Mouse (Mus musculus): Measurements from ENCODE around the gene Fam208b. TPM values are rescaled to one million over a fixed set of nuclear protein-coding genes. Genes with fewer than 3 reads are reported as not detected.
A peak's percentile ranks its signal among the peaks of the same experiment; 100 is the strongest.
"Not testable (repeated sequence)": the region's sequence is repeated elsewhere in the genome, so short reads cannot be mapped to it uniquely, and the experiment has no call there.

Fam208b gene
- total RNA-seq, 2 experiments from 2014 or later: 21.9 to 23.1 TPM

DNA sequence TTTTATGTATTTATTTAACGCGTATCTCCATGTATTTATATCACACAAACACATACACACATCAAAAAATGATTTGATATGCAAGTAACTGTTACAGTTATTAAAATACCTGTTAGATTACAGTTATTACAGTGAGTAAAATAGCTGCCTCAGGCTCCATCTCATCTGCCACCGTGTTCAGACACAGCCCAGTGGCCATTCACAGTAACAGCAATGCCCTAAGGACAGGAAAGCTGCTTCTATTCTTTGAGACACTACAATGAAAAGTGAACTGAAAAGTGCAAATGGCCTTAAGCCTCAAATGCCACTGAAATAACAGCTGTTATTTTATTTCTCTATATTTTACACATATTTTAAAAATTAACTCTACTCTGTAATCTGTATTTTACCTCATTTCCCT lies 20.1 kb downstream of the Fam208b start:
- no peak for DNase-seq (ENCODE audit: low spot score in 2 of 2)

DNA sequence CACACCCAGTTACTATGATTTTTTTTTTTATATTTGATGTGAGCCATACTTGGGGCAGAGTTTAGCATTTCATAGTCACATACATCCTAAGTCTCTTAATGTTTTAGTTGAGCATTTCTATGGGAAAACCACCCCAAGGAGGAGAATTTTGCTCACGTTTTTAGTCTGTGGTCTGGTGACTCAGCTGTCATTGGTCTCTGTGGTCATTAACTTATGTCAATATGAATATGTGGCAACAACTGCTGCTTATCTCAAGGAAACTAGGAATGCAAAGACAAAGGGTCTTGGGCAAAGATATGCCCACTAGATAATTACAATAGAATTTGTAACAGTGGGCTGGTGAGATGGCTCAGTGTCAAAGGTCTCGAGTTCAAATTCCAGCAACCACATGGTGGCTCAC lies 47.0 kb downstream of the Fam208b start:
- DNase-seq (ENCODE audit: low spot score in 2 of 2): no peak

DNA sequence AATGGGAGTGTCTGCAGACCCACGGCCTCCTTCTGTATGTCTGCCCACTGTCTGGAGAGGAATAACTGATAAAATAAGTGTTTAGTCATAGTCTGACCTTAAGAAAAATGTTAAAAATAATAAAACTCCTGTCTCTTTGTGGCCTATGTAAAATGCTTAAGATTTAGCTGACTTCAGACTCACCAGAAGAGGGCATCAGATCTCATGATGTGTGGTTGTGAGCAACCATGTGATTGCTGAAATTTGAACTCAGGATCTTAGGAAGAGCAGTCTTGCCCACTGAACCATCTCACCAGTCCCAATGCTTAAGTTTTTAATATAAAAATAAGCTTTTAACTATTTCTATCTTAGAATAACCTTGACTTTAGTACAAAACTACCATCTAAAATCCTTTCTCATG lies 47.8 kb downstream of the Fam208b start:
- DNase-seq (ENCODE audit: low spot score in 2 of 2): no peak

DNA sequence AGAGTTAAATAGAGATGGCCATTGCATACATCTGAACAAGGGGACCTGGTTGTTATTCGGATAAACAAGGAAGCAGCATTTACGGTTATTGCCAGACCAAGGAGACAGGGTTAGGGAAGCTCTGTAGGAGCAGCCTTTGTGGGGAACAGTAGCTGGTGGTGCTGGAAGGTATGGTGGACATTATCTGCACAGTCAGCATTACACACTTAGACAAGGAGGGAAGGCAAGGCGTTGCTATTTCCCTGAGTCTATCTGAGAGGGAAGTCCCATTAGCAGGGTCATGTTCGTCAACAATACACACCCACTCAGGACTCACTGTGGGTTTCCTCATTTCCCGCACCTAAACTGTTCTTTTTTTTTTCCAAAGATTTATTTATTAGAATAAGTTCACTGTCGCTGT lies 63.1 kb downstream of the Fam208b start:
- DNase-seq (ENCODE audit: low spot score in 2 of 2): no peak

DNA sequence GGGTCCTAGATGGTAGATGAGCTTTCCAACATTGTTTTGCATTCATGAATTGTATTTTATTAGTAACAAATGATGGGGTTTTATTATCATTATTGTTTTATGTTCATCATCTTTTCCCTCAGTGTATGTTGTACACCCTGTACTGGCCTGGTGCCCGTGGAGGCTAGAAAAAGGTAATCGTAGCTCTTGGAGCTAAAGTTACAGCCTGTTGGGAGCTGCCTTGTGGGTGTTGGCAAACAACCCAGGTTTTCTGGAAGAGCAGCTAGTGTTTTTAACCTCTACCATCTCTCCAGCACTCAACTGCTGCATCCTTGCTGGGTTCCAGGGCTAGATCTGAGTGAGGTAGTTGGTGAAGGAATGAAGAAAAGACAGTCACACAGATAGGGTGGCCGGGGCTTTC lies 63.5 kb downstream of the Fam208b start:
- DNase-seq (ENCODE audit: low spot score in 2 of 2): peak in 1 of 2 experiments; percentile 25

DNA sequence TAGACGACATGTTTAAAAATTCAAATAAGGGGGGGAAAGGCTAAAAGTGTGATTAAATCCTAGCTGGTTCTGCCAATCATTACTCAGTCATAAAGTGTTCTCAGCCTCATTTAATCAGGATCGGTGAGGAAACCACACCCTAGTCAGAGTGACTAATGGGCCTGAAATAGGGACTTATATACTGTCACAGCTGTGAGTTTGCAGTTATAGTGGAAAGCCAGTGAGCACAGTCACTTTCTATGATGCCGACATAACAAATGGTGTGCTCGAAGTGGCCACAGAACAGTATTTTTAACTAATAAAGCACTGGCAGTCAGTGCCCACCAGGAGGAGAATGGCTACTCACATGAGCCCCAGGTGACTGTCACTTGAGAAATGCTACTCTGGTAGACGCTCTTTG lies 66.0 kb downstream of the Fam208b start:
- no peak for DNase-seq (ENCODE audit: low spot score in 2 of 2)

DNA sequence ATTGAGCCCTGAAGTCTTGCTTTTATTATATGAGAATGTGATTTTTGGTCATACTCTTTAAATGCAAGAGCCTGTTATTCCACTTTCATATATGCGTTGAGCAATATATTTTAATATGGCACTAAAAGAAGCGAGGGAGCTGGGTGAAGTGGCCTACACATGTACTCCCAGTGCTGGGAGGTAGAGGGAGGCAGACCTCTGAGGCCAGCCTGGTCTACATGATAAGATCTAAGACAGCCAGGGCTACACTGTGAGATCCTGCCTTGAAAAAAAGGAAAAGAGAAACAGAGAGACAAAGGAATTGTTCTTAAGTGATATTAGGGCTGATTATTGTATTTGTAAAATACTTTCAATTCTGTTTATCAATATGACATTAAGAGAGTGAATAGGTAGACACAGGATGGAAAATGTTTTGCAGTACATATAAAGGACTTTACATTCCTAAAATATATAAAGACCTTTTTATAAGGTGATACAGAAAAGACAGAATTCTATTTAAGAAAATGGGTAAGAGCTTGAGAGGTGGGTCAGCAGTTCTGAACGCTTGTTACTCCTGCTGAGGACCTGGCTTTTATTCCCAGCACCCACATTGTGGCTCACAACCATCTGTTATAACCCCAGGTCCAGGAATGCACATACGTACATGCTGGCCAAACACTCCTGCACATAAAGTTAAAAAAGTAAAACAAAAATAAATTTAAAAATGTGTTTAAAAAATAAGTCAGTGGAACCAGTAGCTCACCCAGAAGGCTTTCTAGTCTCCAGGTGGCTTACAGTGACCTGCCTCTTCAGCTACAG lies 66.6 kb downstream of the Fam208b start:
- DNase-seq (ENCODE audit: low spot score in 2 of 2): no peak

DNA sequence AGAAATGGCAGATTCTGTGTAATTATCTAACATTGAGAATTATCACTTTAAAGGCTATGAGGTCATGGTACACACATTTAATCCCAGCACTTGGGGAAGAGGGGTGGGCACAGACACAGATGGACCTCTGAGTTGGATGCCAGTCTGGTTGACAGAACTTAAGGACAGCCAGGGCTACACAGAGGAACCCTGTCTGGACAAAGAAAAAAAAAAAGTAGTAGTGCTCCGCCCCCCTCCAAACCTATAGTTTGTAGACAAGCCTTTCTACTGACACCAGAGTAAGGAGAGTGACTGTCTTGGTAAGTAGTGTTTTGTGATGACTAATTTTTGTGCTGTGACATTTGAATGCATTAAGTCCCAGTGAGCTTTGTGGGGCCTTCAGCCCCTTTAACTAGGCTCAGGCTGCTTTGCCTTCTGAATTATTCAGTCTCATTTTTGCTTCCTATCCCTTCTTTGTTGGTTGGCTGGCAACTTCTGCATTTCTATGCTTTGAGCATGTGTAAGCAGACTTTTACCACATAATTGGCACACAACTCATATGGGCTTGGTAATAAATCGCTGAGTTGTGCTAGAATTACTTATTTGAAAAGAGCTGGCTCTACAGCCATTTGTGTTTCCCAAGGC lies 69.6 kb downstream of the Fam208b start:
- DNase-seq (ENCODE audit: low spot score in 2 of 2): no peak

DNA sequence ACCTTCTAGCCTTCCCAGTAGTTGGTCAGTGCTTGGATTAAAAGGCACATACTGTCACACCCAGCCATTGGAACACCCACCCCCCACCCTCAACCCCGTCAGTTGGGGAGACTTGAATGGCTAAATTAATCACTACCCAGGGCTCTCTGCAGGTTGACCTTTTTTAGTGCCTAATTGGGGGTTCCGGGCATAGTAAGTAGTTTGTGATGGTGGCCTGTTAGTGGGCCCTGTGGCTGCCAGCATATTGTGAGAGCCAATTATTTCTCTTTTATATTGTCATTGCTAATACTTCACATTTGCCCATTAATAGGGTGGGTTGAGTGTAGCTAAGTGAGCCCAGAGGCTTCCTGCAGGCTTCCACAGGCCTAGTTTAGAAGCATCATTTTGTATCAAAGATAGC lies 70.7 kb downstream of the Fam208b start:
- no peak for DNase-seq (ENCODE audit: low spot score in 2 of 2)

DNA sequence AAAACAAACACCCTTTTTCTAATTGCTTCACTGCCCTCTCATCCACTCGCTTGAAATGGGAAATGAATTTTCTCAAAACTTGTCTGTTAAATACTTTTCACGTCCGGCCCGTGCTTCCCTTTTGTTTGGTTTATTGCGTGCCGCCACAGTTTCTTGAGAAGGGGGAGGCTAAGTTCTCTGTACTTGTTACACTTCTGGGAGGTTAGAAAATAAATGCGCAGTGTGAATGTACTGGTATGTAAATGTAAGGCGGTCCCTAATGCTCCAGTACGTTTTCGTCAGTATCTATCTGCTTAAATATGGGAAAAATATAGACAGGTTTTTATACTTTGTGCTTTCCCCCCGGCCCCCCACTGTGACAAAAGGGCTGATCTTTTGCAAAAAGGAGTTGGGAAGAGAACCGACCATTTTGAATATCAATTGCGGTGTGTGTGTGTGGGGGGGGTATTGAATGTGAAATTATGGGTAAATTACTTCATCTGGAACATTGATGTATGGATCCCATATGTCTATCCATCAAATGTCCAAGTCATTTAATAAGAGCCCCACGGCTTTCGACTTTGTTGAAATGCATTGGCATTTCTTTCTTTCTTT lies 71.8 kb downstream of the Fam208b start:
- no peak for DNase-seq (ENCODE audit: low spot score in 2 of 2)

DNA sequence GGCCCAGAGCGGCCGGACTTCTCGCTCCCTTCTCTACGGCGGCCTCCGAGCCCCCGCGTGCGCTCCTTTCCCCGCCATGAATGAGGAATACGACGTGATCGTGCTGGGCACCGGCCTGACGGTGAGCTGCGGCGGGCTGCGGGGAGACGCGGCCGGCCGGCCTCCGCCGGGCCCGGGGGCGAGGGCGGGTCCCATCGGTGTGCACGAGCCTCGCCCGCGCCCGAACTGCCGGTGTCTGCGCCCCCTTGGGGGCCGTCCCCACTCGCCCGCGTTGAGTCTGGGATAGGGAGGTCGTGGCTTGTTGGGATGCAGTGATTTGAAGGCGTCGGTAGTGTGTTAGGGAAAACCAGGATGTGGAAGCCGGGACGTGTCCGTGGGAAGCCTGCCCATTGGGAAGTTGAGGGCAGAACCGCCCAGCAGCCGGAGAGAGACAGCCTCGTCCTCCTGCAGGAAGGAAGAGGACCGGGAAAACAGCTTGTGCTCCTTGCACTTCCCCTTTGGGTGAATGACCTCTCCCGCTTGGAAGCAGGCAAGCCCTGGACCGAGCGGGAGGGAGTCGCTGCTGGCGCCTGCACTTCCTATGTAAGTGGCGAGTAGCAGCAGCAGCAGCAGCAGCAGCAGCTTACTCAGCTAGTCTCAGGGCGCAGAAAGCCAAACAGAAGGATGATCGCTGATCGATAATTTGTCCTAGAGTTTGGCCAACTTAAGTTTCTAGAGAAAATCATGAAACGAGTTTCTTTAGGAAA lies 72.5 kb downstream of the Fam208b start:
- peak; percentile 70 to 84 for DNase-seq (ENCODE audit: low spot score in 2 of 2)

DNA sequence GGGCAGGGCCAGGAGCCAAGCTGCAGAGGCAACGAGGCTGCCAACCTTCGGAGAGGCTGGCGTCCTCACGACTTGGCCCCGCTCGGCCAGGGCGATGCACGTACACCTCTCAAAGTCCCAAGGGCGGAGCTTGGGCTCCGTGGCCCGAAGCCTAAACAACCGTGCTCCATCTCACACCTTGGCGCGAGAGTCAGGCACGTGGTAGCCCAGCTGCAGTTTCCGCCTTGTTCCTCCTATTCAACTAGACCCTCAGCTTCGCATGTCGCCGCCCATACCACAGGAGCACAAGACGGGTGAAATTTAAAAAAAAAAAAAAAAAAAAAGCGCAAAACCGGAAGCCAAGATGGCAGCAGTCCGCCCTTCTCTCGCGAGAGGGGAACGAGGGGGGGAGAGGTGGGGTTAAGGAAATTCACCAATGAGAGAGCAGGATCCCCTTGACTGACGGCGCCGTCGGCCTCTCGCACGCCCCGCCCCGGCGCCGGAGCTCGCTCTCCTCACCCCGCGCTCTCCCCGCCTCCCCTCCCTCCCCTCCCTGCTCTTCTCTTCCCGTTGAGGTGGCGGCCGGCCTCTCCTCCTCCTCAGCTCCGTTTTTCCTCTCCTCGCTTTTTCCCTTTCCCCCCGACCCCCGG lies 73.2 kb downstream of the Fam208b start, which contains the start of gene Gdi2:
TSS of gene Gdi2 (plus strand) at position 470 of the 629 bp plus-strand sequence.
- peak; percentile 92 to 95 for DNase-seq (ENCODE audit: low spot score in 2 of 2)

DNA sequence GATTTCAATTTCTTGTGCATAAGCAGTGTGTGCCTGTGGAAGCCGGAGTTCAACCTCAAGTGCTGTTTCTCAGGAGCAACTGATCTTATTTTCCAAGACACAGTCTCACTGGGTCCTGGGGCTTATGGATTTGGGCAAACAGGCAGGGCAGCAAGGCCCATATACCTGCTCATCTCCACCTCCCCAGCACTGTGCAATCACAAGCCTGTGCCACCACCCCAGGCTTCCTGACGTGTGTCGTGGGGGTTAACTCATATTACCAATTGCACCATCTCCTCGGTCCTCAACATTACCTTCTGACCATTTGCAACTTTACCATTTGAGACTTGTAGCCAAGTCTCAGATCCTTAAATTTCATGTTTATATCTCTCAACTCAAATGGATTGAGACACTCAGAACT lies 76.8 kb downstream of the Fam208b start:
- no peak for DNase-seq (ENCODE audit: low spot score in 2 of 2)

DNA sequence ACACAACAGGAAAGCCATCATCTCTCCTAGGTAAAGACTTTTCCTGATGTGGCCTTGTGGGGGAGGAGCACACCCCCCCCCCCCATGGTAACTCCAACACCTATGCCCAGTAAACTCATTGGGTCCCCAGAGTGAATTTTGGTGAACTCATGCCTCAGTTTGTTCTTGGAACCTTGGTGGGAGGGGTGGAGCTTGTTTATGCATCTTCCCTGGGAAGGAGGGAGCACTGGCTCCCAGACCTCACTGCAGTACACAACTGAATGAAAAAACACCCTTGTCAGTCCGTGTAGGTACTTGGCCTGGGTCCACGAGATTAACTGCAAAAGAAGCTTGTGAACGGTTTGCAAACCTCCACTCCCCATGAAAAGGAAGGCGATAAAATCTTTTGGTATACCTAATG lies 78.5 kb downstream of the Fam208b start:
- DNase-seq (ENCODE audit: low spot score in 2 of 2): no peak

DNA sequence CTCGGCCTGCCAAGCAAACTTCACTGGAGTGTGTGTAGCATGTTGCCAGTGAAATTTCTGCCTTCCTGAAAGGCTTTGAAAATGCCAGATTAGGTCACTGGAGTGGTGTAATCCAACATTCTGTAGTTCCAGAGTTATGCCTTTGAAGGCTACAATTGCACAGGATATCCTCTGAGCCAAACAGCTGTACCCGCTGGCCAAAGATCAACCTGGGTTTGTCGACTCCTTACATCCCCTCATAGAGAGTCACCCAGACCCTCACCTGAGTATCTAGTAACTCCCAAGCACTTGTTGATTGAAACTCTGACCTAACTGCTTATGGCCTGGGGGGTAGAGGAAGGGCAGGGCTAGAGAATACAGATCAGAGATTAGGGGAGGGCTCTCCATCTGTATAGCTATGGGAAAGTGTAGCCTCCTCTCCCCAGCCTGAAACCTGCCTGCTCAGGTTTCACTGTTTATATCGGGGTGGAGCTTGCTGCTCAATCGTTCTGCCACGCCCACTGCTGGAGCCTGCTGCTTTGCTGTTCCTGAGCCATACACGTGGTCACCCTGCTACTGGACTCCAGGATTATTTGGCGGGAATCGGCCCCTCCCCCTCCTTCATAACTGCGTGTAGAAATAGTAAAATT lies 79.1 kb downstream of the Fam208b start:
- DNase-seq (ENCODE audit: low spot score in 2 of 2): no peak

DNA sequence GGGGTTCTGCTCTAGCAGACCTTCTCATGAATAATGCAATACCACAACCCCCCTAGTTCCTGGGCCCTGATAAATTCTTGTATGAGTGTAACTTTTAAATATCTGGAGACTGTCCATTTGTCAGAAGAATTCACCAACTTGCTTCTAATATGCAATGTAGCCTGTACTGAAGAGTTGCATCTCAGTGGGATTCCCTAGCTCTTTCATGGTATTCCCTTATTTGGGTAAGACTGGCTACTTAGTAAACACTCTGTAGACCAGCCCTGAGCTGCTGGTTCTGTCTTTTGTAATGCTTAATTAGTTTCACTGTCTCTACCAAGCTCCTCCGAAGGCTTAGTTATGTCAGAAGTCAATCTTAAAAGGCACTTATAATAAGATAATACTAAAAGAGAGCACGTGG lies 79.7 kb downstream of the Fam208b start:
- DNase-seq (ENCODE audit: low spot score in 2 of 2): not testable (repeated sequence)

DNA sequence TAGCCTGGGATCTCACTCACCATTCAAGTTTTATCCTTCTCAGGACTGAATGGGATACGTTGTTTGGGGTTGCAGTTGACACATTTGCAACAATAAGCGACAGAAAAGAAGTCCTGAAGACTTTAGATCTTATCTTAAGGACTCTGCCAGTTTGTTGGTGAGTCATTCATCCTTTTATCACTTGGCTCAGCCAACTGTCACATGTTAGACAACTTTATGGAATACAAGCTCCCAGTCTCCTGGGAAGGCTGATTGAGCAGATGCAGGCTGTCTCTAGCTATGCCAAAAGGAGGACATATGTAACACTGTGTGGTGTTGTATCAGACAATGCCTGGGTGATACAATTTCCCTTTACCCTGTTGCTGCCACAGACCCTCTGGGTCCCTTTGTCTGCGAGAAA lies 80.5 kb downstream of the Fam208b start:
- no peak for DNase-seq (ENCODE audit: low spot score in 2 of 2)

DNA sequence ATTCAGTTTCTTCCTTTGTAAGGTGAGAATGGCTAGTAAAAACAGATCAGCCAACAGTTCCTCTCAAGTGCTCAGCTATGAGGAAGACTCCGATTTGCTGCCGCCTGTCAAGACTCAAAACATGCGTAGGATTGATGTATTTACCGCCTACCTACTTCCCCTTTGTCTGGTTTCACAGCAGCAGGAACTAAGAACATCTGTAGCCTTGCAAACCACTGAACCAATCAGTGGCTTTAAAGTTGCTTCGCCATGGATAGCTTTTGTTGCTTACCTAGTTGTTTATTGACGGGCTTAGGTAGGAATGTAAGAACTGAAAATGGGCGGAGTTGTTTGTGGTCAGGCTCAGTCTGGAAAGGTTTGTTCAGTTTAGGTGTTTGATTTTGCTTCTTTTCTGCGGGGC lies 84.6 kb downstream of the Fam208b start:
- DNase-seq (ENCODE audit: low spot score in 2 of 2): no peak

DNA sequence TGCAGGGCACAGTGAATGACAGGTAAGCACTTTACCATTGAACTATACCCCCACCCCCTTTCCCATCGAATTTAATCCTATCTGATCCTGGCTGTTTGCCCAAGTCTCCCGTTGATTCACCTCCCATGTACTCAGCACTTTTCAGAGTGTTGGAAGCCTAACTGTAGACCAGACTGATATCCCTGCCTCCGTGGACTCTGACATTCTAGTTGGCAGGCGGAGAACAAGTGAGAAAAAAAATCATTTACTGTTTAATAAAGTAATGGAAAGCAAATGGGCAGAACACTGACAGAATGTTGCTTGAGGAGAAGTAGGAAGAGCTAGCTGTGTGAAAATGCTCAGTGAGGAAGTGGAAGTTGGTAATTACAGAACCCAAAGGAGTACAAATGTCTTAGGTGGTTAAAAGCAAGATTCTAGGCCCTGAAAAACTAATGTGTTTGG lies 85.3 kb downstream of the Fam208b start:
- DNase-seq (ENCODE audit: low spot score in 2 of 2): no peak

DNA sequence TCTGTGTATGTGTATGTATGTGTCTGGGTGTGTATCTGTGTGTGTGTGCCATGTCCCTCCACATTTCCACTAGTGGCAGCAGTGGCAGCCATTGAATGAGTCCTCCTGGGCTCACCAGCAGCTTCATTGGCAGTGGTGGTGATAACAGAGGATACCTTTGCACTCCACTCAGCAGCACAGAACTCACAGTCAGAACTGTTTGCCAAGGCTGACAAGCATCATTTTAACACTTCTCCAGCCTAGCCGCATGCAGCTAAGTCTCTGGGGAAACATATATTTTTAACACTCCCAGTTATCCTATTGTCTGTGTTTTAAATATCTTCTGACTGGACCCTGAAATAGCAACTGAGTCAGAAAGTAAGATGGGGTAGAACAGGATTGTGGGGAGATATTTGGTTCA lies 87.0 kb downstream of the Fam208b start:
- DNase-seq (ENCODE audit: low spot score in 2 of 2): no peak

DNA sequence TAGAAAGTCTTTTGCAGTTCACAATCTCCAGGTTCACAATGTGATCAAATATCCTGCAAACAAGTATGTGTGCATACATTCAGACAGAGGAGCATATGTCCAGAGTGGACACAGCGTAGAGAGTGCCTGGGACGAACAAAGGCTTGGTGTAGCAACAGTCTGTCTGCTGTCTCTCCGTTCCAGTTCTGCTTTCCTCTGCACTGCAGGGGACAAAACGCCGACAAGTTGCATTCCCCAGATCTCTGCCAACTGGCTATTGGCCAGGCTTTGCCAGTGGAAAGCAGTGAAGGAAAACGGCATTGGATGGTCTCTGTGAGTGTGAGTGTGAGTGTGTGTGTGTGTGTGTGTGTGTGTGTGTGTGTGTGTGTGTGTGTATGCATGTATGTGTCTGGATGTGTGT lies 87.4 kb downstream of the Fam208b start:
- DNase-seq (ENCODE audit: low spot score in 2 of 2): peak in 1 of 2 experiments; percentile 21

Measured in gastrocnemius, postnatal 4 days (tissue).